Mouse (Mus musculus): ENCODE results near the gene Arnt2. TPM values are rescaled to one million over a fixed set of nuclear protein-coding genes. Genes with fewer than 3 reads are reported as not detected.

Gene Arnt2
- polyA plus RNA-seq (2017; shearing (Covaris generic)), result 1 to 10 TPM; 3.6 to 4.3 TPM

GRCm38 (mm10) chr7:84409896-84410521 is at the start of gene Arnt2:
Gene Arnt2 (minus strand): TSS chr7:84410176.

Other genes starting within 250 kb of the Arnt2 start
- gene Gm2115, start 118.8 kb upstream of the Arnt2 start, polyA plus RNA-seq (2017; shearing (Covaris generic)), result under 1 TPM in 1 of 2 experiments, not detected in 1; 0.64 TPM
- gene Fah, start 196.5 kb upstream of the Arnt2 start, polyA plus RNA-seq (2017; shearing (Covaris generic)), result 10 to 100 TPM in 1 of 2 experiments, 1 to 10 TPM in 1; 5.7 to 12.3 TPM